Mouse (Mus musculus): ENCODE data around the gene Srrd.

DNA sequence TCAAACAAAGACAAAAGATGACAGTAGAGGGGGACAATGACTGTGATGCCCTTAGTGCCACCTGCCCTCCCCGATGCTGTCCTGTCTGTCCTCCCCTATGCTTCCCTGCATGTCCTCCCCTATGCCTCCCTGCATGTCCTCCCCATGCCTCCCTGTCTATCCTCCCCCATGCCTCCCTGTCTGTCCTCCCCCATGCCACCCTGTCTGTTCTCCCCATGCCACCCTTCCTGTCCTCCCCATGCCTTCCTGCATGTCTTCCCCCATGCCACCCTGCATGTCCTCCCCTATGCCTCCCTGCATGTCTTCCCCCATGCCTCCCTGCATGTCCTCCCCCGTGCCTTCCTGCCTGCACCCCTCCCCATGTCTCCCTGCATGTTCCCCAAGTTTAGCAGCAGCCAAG, 42.7 kb downstream of the Srrd start:
- TF ChIP-seq GATA1 (IDR thresholded peaks at IDR 0.05; ENCODE audit: low read length) (no peak), TAL1 (IDR thresholded peaks at IDR 0.05; ENCODE audit: low read length) (0 out of 3 replicates have a peak, but pooled peaks have one; percentile 8)
